9 mouse cellular contexts compared by ENCODE assay signal in the genomic region with DNA sequence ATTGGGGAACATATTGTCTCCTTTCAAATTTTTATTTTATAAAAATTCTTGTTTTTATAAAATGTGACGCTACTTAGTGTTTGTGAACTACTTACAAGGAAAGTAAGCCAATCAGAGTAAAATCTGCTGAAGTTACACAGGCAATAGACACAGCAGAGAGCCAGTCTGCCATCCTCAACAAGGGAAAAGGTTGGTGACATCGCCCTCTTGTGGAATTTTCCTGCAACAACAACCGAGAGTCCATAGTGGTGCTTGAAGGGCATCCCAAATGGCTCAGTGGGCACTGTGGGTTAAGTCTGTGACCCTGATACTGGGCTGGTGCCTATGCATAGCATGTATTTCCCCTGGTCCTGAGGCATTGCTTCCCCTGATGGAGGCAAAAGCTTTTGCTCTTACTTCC. TPM values are rescaled to one million over a fixed set of nuclear protein-coding genes. Genes with fewer than 3 reads are reported as not detected.
DNase-seq lines count a peak whose midpoint lies in the region; ATAC-seq lines count a peak whose summit lies in the region.
"Had no signal": no experiment of that assay in that cellular context is flagged by ENCODE, and none has a peak within 500 bp of the region (broad histone marks: within the 10 kb centered on the region; RNA-seq: fewer than 3 reads in every experiment).

No protein-coding gene starts in this region.

- H3K27me3 ChIP-seq in kidney, embryonic 14.5 days (ENCODE audit: control insufficient read depth, insufficient read depth, low read length), result no peaks in the 10 kb centered on the region
- no peaks in the 10 kb centered on the region for H3K27me3 ChIP-seq in liver, embryonic 11.5 days (replicated peaks; ENCODE audit: control insufficient read depth, insufficient read depth, low read length)
- H3K27me3 ChIP-seq: limb, embryonic 12.5 days had no signal

- H3K9ac ChIP-seq in kidney, embryonic 14.5 days (ENCODE audit: low read depth, low read length), result no peak overlapping the region
- no peak overlapping the region for H3K9ac ChIP-seq in liver, embryonic 11.5 days (ENCODE audit: low read depth, low read length)
- H3K9ac ChIP-seq: limb, embryonic 12.5 days had no signal

- no peak overlapping the region for H3K4me3 ChIP-seq in kidney, embryonic 14.5 days (ENCODE audit: low read length)
- no peak overlapping the region for H3K4me3 ChIP-seq in liver, embryonic 11.5 days (ENCODE audit: low read depth, low read length)
- H3K4me3 ChIP-seq: limb, embryonic 12.5 days had no signal

- no peak overlapping the region for H3K4me2 ChIP-seq in kidney, embryonic 14.5 days (replicated peaks; ENCODE audit: low read depth, low read length)
- H3K4me2 ChIP-seq in liver, embryonic 11.5 days, result no peak overlapping the region
- H3K4me2 ChIP-seq: limb, embryonic 12.5 days had no signal

- peak; percentile 38; the same call in 1 of the 2 replicates for ATAC-seq in kidney, embryonic 14.5 days (ENCODE audit: low FRiP score, low TSS enrichment)
- no peak for ATAC-seq in liver, embryonic 11.5 days (replicated peaks; ENCODE audit: low FRiP score)

- H3K4me1 ChIP-seq in kidney, embryonic 14.5 days (ENCODE audit: control insufficient read depth, insufficient read depth, low read length), result peaks cover 6% of the 10 kb centered on the region
- no peaks in the 10 kb centered on the region for H3K4me1 ChIP-seq in liver, embryonic 11.5 days (replicated peaks; ENCODE audit: control insufficient read depth, insufficient read depth, low read length)

- H3K27ac ChIP-seq in kidney, embryonic 14.5 days (ENCODE audit: low read depth, low read length), result no peak overlapping the region
- no peak overlapping the region for H3K27ac ChIP-seq in liver, embryonic 11.5 days (ENCODE audit: low read depth, low read length)
- H3K27ac ChIP-seq: limb, embryonic 12.5 days had no signal

- no peaks in the 10 kb centered on the region for H3K9me3 ChIP-seq in kidney, embryonic 14.5 days (ENCODE audit: control insufficient read depth, low read length)
- no peaks in the 10 kb centered on the region for H3K9me3 ChIP-seq in liver, embryonic 11.5 days (ENCODE audit: control insufficient read depth, low read length)
- H3K9me3 ChIP-seq: limb, embryonic 12.5 days had no signal

- DNase-seq in 3134 (ENCODE audit: extremely low read depth, insufficient read length, low spot score) (peak; percentile 40), MEL-GATA-1-ER (ENCODE audit: extremely low read depth, low read depth) (peak; percentile 45)
- DNase-seq in cerebellum, adult 9-10 months, result peak; percentile 84
- peak; percentile 86 to 88 for DNase-seq in frontal cortex, postnatal 25 days (ENCODE audit: low spot score in 2 of 2)
- peak; percentile 60 for DNase-seq in liver, embryonic 11.5 days (ENCODE audit: low spot score)
- peak; percentile 68 for DNase-seq in retina, adult 2 months (ENCODE audit: low read depth, low spot score)
- peak; percentile 83 for DNase-seq in thymus, postnatal 25 days

- H3K36me3 ChIP-seq in kidney, embryonic 14.5 days (ENCODE audit: control insufficient read depth, insufficient read depth, low read length), result no peaks in the 10 kb centered on the region
- H3K36me3 ChIP-seq in liver, embryonic 11.5 days (ENCODE audit: control insufficient read depth, insufficient read depth, low read length), result no peaks in the 10 kb centered on the region
- H3K36me3 ChIP-seq: limb, embryonic 12.5 days had no signal

- under 1% methylated on average over 3 of the region's 3 CpGs for WGBS in kidney, embryonic 14.5 days
- WGBS in liver, embryonic 11.5 days, result 2% methylated on average over 3 of the region's 3 CpGs

RNA-seq across cellular contexts. Expression of gene Mtfmt, which starts 3.3 kb away (rescaled TPM):
- 18.1 and 22.0 TPM in 2 replicates for polyA plus RNA-seq in kidney, embryonic 14.5 days (2014; fragmentation: Nextera tagmentation; extraction: Ambion mirVana)
- polyA plus RNA-seq in liver, embryonic 11.5 days (2014; fragmentation: Nextera tagmentation; extraction: Ambion mirVana), result 20.2 and 20.3 TPM in 2 replicates

RNA-seq across cellular contexts. Expression of gene Slc51b, which starts 9.5 kb away (rescaled TPM):
- polyA plus RNA-seq in kidney, embryonic 14.5 days (2014; fragmentation: Nextera tagmentation; extraction: Ambion mirVana), result 0.53 and 0.59 TPM in 2 replicates
- not detected in 2 replicates for polyA plus RNA-seq in liver, embryonic 11.5 days (2014; fragmentation: Nextera tagmentation; extraction: Ambion mirVana)
- polyA plus RNA-seq: limb, embryonic 12.5 days had no signal

RNA-seq across cellular contexts. Expression of gene Spg21, which starts 28.5 kb away (rescaled TPM):
- 114 and 116 TPM in 2 replicates for polyA plus RNA-seq in kidney, embryonic 14.5 days (2014; fragmentation: Nextera tagmentation; extraction: Ambion mirVana)
- polyA plus RNA-seq in liver, embryonic 11.5 days (2014; fragmentation: Nextera tagmentation; extraction: Ambion mirVana), result 54.7 and 64.9 TPM in 2 replicates

RNA-seq across cellular contexts. Expression of gene Rasl12, which starts 33.9 kb away (rescaled TPM):
- polyA plus RNA-seq in kidney, embryonic 14.5 days (2014; fragmentation: Nextera tagmentation; extraction: Ambion mirVana), result 8.2 and 11.7 TPM in 2 replicates
- polyA plus RNA-seq in liver, embryonic 11.5 days (2014; fragmentation: Nextera tagmentation; extraction: Ambion mirVana), result 1.4 TPM in 2 replicates

RNA-seq across cellular contexts. Expression of gene Kbtbd13, which starts 40.8 kb away (rescaled TPM):
- 1.3 and 1.4 TPM in 2 replicates for polyA plus RNA-seq in kidney, embryonic 14.5 days (2014; fragmentation: Nextera tagmentation; extraction: Ambion mirVana)
- polyA plus RNA-seq in liver, embryonic 11.5 days (2014; fragmentation: Nextera tagmentation; extraction: Ambion mirVana), result 0.43 and 0.81 TPM in 2 replicates
